Mouse (Mus musculus) olfactory bulb, adult 2 months (tissue): ENCODE data around the gene Gcg.

ENCODE experiments used
- CTCF ChIP-seq: fragments of 200-500 bp; IDR thresholded peaks from 2 replicates; pipeline ENCODE4 v1.5.1; 2012; ENCODE audit warnings: low read depth, mild to moderate bottlenecking, low read length, moderate library complexity; ENCODE audit not compliant: insufficient read depth
- POLR2A ChIP-seq: fragments of 200-500 bp; IDR thresholded peaks from 2 replicates; pipeline ENCODE4 v1.6.1; 2012; ENCODE audit warnings: mild to moderate bottlenecking, low read depth, low read length, moderate library complexity; ENCODE audit not compliant: insufficient read depth

- TF ChIP-seq POLR2A (no peak), CTCF (no peak)
Measured at GRCm38 (mm10) chr2:62440802-62441544, 42.5 kb downstream of the Gcg start.
